Mouse (Mus musculus) ovary, postnatal 36 days (tissue): Measurements from ENCODE around the gene Emc10.
A peak's percentile ranks its signal among the peaks of the same experiment; 100 is the strongest.

ENCODE experiments used
- DNase-seq: peaks from one replicate; pipeline ENCODE4 v3.0.0; 2022; ENCODE audit warnings: low spot score, mixed read lengths

Emc10 gene

DNA sequence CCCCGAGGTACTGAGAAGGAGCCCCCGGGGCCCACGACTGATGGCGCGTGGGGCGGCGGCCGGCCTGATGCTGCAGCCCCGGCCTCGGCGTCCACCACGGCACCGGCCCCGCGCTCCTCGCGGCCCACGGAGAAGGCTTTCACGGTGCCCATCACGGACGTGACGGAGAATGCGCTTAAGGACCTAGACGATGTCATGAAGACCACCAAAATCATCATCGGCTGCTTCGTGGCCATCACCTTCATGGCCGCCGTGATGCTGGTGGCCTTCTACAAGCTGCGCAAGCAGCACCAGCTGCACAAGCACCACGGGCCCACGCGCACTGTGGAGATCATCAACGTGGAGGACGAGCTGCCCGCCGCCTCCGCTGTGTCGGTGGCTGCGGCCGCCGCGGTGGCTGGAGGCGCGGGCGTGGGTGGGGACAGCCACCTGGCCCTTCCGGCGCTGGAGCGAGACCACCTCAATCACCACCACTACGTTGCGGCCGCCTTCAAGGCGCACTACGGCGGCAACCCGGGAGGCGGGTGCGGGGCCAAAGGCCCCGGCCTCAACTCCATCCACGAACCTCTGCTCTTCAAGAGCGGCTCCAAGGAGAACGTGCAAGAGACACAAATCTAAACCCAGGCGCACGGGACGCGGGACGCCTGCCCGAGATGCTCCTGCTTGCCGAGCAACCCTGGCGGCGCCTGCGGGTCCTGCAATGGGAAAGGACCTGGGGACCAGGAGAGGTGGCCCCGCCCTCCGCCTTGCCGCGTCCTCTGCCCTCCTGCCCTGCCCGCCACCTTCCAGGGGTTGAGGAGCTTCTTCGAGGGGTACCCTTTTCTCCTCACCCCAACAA, 33.9 kb downstream of the Emc10 start:
- DNase-seq, result no peak

DNA sequence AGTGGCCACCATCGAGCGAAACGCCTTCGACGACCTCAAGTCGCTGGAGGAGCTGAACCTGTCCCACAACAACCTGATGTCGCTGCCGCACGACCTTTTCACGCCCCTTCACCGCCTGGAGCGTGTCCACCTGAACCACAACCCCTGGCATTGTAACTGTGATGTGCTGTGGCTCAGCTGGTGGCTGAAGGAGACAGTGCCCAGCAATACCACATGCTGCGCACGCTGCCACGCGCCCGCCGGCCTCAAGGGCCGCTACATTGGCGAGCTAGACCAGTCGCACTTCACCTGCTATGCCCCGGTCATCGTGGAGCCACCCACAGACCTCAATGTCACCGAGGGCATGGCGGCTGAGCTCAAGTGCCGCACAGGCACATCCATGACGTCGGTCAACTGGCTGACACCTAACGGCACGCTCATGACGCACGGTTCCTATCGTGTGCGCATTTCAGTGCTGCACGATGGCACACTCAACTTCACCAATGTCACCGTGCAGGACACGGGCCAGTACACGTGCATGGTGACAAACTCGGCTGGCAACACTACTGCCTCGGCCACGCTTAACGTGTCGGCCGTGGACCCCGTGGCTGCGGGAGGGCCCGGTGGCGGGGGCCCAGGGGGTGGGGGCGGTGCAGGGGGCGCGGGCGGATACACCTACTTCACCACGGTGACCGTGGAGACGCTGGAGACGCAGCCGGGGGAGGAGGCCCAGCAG, 34.7 kb downstream of the Emc10 start:
- no peak for DNase-seq

DNA sequence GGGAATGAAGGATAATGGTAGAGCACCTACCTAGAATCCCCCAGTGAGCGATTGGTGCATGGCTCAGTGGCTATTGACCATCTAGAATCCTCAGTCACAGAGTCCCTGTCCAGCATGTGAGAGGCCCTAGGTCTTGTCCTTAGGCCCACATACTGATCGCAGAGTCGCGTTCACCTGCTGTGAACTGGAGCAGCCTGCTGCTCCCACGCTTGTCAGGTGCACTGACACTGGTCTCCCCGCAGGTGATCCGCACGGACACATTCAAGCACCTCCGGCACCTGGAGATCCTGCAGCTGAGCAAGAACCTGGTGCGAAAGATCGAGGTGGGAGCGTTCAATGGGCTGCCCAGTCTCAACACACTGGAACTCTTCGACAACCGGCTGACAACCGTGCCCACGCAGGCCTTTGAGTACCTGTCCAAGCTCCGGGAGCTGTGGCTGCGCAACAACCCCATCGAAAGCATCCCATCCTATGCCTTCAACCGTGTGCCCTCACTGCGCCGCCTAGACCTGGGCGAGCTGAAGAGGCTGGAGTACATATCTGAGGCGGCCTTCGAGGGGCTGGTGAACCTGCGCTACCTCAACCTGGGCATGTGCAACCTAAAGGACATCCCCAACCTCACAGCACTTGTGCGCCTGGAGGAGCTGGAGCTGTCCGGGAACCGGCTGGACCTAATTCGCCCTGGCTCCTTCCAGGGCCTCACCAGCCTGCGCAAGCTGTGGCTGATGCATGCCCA, 35.4 kb downstream of the Emc10 start:
- DNase-seq, result no peak

DNA sequence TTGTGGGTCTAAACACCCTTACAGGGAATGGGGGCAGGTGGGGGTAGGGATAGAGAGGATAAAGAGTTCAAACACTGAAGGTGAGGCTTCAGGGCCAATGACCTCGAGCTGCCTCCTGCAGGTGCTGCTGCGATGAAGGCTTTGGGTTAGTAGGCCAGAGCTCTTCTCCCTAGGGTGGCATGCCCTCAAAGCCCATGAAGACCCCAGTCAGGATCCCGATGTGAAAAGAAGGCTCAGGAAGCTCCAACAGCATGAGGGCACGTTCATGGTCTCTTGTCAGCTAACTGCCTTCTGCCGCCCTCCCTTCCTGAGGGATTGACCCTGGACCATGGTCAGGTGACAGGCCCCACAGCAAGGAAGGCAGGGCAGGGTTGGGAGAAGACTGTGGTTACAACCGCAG, 36.3 kb downstream of the Emc10 start:
- DNase-seq, result no peak

- no peak for DNase-seq
These were observed 40.0 kb downstream of the Emc10 start for GRCm38 (mm10) chr7:44456302-44456701.

DNA sequence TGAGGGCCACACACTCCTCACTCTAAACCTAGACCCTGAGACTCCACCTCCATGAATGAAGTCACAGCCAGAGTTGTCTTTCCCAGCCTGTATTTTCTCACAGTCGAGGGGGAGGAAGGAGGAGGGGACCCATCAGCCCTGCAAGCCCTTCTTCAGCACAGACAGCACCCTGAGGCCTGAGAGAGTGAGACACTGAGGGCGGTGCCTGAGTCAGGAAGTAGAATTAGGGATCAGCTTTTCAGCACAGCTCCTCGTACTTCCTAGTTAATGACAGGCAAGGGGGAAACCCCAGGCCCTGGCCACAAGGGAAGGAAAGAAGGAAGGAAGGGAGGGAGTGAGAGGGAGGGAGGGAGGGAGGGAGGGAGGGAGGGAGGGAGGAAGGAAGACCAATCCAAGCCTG, 43.1 kb downstream of the Emc10 start:
- no peak for DNase-seq

GRCm38 (mm10) chr7:44446070-44446855, 50.1 kb downstream of the Emc10 start:
- no peak for DNase-seq

DNA sequence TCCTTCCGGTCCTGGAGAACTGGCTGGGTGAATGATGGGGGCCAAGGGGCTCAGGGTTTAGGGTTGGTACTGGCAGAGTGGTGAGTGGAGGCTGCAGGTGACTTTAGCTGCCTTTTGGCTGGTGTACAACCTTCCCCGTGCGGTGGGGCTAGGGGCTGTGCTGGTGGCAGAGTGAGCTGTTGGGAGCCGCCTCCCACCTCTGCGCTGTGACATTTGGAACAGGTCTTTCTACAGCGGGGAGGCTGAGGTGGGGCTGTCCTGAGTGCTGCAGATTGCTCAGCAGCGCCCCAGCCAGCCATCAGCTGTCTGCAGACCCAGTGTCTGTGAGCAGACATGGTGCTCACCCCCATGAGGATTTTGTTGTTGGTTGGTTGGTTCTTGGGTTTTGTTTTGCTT, 50.8 kb downstream of the Emc10 start:
- no peak for DNase-seq

DNA sequence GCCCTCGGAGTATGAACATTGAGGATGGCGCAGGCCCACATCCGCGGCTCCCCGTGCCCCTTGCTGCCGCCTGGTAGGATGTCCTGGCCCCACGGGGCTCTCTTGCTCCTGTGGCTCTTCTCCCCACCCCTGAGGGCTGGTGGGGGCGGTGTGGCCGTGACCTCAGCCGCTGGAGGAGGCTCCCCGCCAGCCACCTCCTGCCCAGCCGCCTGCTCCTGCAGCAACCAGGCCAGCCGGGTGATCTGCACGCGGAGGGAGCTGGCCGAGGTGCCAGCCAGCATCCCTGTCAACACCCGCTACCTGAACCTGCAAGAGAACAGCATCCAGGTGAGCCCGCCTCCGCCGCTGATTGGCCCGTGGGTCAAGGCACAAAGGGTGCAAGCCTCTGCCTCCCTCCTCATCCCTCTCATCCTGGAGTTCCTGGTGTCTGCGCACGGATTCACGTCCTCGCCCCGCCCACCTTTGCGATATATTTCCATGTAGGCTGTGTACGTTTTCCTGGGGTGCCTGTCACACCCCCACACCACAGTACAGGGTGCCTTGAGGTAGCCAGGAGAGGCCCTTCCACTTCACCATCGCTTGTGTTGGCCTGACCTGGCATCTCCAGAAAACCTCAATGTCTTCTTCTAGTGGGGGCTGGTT, 51.3 kb downstream of the Emc10 start:
- no peak for DNase-seq

DNA sequence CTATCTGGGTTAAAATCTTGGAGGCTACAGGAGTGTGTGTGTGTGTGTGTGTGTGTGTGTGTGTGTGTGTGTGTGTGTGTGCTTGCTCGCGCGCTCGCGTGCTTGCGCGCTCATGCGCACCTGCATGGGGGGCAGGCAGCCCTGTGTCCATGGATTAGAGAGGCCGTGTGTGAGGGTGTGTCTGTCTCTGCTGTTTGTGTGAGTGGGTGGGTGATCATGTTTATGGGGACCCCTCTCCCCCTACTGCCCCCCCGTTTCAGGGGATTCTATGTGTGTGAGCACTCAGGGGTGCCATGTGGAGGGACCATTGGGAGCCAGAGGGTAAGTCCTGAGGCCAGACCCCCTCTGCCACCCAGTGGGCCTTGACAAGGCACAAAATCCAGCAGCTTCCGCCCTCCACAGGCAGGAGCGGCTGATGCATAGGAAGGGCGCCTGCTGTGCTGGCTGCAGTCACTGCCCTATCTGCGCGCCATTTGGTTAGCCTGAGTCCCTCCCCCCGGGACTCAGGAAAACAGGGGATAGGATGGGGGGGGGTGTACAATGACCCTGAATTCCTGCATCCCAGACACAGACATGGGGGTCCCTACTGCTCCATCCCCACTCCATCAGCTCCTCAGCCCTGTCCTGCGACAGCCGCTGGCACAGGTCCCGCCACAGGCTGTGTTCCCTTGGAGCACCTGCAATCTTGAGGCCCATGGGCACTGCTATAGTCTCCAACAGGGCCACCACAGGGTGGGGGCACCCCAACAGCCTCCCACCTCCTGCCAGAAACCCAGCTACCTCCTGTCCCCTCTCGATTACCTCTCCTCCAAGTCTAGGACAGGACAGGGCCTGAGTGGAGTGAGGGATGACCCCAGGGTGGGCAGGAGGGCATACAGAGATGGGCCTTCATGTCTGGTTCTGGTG, 52.8 kb downstream of the Emc10 start:
- no peak for DNase-seq

- peak; percentile 25 for DNase-seq
These were observed 53.9 kb downstream of the Emc10 start for GRCm38 (mm10) chr7:44442407-44442821.

DNA sequence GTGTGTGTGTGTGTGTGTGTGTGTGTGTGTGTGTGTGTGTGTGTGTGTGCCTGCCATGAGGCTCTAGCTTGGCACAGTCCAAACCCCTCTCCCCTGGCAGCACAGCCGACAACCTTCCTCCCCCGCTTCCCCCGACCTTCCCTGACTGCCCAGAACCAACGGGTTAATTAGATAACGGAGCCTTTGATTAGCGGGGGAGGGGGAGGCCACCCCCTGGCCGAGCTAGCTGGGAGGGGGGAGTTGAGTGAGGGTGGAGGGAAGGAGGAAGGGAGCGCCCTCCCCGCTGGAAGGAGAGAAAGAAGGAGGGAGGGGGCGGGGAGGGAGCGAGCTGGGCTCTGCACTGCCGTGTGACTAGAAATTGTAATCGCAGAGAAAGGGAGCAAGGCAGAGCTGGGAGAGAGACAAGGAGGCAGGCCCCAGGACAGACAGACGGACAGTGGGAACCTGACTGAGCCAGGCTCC, 54.6 kb downstream of the Emc10 start:
- DNase-seq, result no peak

GRCm38 (mm10) chr7:44441180-44441579, 55.1 kb downstream of the Emc10 start:
- no peak for DNase-seq

DNA sequence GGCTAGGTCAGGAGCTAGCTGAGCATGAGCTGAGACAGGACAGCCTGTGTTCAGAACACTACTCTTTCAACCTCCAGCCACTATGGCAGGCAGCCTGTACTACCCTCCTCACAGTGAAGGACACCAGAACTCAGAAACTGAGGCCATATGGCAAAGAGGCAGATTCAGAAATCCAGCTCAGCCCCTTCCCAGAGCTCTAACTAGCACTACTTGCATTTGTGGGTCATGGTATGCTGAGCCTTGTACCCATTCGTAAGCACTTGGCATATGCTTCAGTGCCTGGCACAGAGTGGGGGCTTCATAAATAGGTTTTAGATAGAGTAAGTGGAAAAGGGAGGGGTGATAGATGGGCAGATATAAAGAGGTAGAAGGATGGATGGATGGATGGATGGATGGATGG, 55.9 kb downstream of the Emc10 start:
- DNase-seq, result no peak
